Mouse (Mus musculus): ENCODE data around the gene Mpl.

Mpl gene

DNA sequence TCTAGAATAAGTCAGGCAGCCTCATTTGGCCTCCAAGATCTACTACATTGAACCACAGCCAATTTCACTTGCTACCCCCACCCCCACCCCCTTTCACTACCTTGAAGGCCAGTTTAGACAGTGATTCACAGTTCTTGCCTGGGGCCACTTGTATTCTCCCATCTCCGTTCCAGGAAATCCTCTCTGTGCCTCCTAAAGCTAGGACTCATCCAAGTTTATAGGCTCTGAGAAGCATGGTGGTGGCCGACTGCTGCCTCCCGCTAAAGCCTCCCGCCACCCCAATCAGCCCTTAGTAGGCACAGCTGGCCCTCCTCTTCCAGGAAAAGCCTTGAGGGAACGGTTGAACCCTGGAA, 29.9 kb downstream of the Mpl start:
- no peak for DNase-seq

DNA sequence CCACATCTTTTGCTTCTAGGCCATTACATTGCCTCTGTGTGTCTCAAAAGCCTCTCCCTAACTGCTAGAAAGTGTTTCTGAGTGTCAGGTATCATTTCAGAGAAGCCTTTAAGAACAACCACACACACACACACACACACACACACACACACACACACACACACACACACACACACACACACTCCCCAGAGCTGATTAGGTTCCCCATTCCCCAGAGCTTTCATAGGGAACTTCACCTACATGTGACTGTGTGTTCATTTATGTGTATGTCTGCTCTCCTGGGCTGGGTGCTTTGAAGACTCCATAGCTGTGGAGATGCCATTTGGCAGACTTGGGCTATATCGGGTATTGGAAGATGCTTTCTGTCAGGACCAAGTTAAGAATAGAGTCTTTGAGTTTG, 31.9 kb downstream of the Mpl start:
- no peak for DNase-seq

DNA sequence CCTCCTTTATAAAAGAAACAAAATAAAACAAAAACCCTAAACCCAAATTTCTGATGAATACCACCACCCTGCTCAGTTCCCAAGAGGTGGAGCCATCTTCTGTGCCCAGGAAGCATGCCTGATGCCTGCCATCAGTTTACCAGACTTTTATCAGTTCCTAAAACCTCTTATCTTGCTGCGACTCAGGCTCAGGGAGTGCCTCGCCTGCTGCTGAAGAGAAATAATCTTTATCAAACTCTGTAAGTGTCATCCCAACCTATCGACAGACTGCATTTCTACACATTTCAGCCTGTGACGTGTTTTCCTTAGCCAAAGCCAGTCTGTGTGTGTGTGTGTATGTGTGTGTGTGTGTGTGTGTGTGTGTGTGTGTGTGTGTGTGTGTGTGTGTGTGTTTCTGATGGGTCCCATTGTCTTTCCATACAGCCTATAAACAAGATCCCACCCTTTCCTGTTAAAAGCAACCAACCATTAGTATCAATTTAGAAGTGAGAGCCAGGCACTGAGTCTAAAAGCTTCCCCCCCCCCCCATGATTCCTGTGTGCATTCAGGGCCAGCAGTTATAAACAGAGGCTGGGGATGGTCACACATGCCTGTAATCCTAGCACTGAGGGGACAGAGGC, 32.7 kb downstream of the Mpl start:
- peak; percentile 62 for DNase-seq

GRCm38 (mm10) chr4:118421384-118421783, 35.9 kb downstream of the Mpl start:
- peak; percentile 33 for DNase-seq

GRCm38 (mm10) chr4:118417112-118417797, 40.1 kb downstream of the Mpl start:
- peak; percentile 56 for DNase-seq

DNA sequence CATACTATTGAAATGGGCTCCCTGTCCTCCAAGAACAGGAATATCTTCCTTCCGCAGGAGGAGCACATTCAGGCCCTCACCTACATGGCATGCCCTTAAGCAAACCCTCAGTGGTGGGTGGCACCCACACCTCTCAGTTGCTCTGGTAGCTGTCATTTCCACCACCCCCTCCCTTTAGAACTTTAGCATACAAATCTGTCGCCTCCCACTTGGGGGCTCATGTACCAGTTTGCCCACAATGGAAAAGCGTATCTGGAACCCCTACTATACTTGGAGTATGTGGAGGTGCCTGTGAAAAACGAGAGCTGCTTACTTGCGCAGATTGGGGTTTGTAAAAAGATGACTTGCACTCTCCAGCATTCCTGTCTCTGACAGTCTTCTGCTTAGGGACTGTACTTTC, 41.0 kb downstream of the Mpl start:
- no peak for DNase-seq

DNA sequence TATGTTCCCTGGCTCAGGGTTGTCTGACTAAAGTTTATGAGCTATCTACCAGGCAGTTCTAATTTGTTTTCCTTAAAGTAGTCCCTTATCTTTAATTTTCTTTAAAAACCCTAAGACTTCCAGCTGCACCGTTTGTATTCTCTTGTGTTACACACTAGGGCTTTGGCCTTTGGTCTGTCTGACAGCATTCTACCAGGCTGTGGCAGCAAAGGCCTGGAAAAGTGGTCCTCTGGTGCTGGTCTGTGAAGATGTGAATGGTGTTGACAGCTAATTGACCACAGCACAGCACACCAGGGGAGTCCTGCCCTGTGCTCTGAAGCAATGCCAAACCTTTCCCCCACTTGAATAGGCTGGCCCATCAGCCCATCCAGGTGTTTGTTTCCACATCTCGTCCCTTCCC, 41.5 kb downstream of the Mpl start:
- DNase-seq, result no peak

DNA sequence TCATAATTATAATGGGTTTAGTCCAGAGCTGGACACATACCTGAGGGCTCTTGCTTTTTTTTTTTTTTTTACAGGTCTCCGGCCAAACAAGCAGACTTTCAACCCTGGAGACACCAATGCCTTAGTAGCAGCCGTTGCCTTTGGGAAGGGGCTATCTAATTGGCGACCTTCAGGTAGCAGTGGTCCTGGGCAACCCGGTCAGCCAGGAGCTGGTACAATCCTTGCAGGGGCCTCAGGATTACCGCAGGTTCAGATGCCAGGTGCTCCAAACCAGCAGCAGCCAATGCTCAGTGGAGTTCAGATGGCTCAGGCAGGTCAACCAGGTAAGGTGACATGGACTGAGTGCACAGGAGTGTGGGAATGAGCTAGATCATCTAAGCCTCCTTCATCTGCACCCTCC, 43.8 kb downstream of the Mpl start:
- DNase-seq, result no peak

DNA sequence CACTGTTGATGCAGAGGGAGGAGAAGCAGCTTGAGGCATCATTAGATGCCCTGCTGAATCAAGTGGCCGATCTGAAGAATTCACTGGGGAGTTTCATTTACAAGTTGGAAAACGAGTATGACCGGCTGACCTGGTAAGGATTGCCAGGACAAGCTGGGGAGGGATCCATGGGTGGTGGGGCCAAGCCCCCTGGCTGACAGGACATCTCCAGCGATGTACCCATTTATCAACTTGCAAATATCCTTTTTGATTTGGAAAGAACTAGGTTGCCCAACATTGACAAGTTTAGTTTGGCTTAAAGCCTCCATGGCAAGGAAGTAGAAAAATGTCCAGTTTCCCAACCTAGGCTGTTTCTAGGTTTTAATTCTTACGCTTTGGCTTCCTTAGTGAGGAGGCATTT, 46.4 kb downstream of the Mpl start:
- no peak for DNase-seq

- peak; percentile 97 for DNase-seq
Measured at GRCm38 (mm10) chr4:118409142-118409900, 48.0 kb downstream of the Mpl start, which contains the start of the genes Szt2 and Med8. Gene Szt2, minus strand, starts transcription at chr4:118409273. Gene Med8, plus strand, starts transcription at chr4:118409337.

DNA sequence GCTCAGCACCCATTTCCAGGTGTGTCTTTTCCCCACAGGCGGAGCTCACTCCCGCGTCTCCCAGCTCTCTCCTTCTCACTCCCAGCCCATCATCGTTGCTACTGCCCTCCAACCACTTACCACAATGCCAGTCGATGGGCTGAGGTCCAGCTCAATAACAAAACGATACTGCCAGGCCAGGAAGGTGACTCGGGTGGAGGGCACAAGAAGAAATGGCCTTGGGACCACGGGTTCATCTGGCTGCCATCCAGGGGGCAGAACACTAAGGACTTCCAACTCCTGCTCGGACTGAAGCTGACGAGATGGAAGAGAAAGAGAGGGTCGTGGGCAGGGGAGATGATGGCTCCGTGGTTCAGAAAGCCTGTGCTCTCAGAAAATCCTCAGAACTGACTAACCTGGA, 54.6 kb downstream of the Mpl start:
- DNase-seq, result no peak

DNA sequence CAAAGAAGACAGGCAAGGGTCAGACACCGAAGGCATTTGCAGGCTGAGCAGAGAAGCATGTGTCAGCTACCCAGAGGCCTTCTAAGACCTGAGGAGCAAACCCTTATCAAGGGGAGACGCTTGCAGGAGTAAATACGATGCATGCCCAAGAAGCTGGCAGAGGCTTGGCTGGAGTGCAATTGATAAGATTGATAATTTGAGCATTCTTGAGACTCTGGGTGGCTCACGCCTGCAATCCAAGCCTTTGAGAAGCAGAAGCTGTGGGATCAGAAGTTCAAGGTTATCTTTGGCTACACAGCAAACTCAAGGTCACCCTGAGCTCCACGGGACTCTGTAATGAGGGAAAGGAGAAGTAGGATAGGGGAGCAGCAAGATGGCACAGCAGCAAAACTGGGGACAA, 55.4 kb downstream of the Mpl start:
- DNase-seq, result no peak

- DNase-seq, result no peak
Measured at GRCm38 (mm10) chr4:118401421-118401820, 55.9 kb downstream of the Mpl start.

DNA sequence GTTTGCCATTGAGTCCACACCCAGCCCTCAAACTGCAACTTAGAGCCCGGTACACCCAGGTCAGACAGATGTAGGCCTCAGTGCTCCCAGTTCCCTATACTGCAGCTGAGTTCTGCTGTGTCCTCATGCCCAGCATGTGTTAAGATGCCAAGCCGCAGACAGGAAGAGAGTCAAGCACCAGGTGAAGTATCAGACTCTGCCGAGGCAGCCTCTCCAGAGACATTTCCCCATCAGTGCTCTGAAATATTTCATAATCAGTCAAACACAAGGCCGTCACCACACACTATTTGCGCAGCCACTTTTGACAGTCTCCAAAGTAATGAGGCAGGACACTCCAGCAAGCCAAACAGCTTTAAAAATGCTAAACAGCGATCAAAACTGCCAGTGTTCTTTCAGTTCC, 58.9 kb downstream of the Mpl start:
- DNase-seq, result peak; percentile 83

GRCm38 (mm10) chr4:118396433-118396832, 60.9 kb downstream of the Mpl start:
- DNase-seq, result peak; percentile 72

GRCm38 (mm10) chr4:118395289-118395688, 62.0 kb downstream of the Mpl start:
- DNase-seq, result no peak

DNA sequence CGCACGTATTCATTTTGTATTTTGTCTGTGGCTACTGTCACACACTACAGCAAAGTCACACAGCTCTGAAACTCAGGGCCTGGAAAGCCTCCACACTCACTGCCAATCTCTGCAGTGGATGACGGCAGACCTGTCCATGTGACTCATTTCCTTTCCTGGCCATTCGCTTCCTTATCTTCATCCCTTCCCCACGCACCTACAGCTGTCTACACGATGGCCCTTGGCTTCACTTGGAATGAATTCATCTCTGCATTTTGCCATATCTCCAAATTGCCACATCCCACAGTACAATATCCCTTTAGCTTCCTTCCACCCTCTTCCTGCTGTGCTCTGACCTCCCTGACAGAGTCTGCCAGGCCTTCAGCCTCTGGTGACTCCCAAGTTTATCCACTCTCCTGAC, 62.8 kb downstream of the Mpl start:
- no peak for DNase-seq
